Mouse (Mus musculus) heart, adult 2 months (tissue): ENCODE data around the gene 1700001P01Rik. TPM values are rescaled to one million over a fixed set of nuclear protein-coding genes. Genes with fewer than 3 reads are reported as not detected.

ENCODE experiments used
- DNase-seq, 2 experiments: peaks; one replicate each; pipeline ENCODE4 v3.0.0; 2021
- H3K27ac ChIP-seq: fragments of 200-600 bp; 2 replicates; pipeline ENCODE4 v1.8.1; 2022
- H3K27me3 ChIP-seq: fragments of 200-500 bp; 2 replicates; pipeline ENCODE4 v1.6.1; 2012; ENCODE audit warnings: mild to moderate bottlenecking, low read length, inconsistent platforms, mixed read lengths; ENCODE audit not compliant: control insufficient read depth, insufficient read depth
- H3K36me3 ChIP-seq: fragments of 200-500 bp; 2 replicates; pipeline ENCODE4 v1.6.1; 2012; ENCODE audit warnings: low read length, inconsistent platforms; ENCODE audit not compliant: control insufficient read depth, insufficient read depth
- H3K4me1 ChIP-seq: fragments of 200-500 bp; 2 replicates; pipeline ENCODE4 v1.6.1; 2011; ENCODE audit warnings: low read length; ENCODE audit not compliant: control insufficient read depth, insufficient read depth
- H3K4me3 ChIP-seq: fragments of 200-600 bp; 2 replicates; pipeline ENCODE4 v1.8.1; 2022
- H3K79me2 ChIP-seq: fragments of 200-500 bp; replicated peaks from 2 replicates; pipeline ENCODE4 v1.6.1; 2012; ENCODE audit warnings: mild to moderate bottlenecking, inconsistent platforms, low read length, moderate library complexity, mixed read lengths; ENCODE audit not compliant: control insufficient read depth, insufficient read depth
- H3K9ac ChIP-seq: fragments of 200-500 bp; 2 replicates; pipeline ENCODE4 v1.6.1; 2012; ENCODE audit warnings: low read depth, mild to moderate bottlenecking, control low read depth, inconsistent platforms, low read length, mixed read lengths
- CTCF ChIP-seq: fragments of 200-600 bp; IDR thresholded peaks from 2 replicates; pipeline ENCODE4 v1.8.1; 2022; ENCODE audit warnings: antibody characterized with exemption, mild to moderate bottlenecking, moderate library complexity
- EP300 ChIP-seq: fragments of 200-500 bp; IDR thresholded peaks from 2 replicates; pipeline ENCODE4 v1.6.1; 2011; ENCODE audit warnings: low read depth, low read length, control low read depth; ENCODE audit not compliant: insufficient read depth
- POLR2A ChIP-seq: fragments of 200-500 bp; IDR thresholded peaks from 2 replicates; pipeline ENCODE4 v1.6.1; 2011; ENCODE audit warnings: mild to moderate bottlenecking, low read depth, low read length, control low read depth; ENCODE audit not compliant: insufficient read depth
- WGBS: fragments of 180-500 bp; shearing (Covaris S2); methylation state at CpG from one replicate; pipeline ENCODE4 v1.1.7; 2018; 5-methylcytosine and 5-hydroxymethylcytosine counted together
- intact Hi-C: fragments of 180-260 bp; cut with DNase I; formaldehyde crosslinking; loops from one replicate; pipeline ENCODE4 v1.15.1; 2025
- long read RNA-seq: library from polyadenylated mRNA; stranded (forward); transcript quantifications from one replicate; pipeline ENCODE4 v2.0.0, GENCODE M21; 2021
- polyA plus RNA-seq: library from polyadenylated mRNA; depleted of rRNA; stranded (reverse); fragments of >200 nt; gene quantifications from 2 replicates; pipeline ENCODE4 v1.2.3, GENCODE M21; 2012; rRNA removed
- total RNA-seq, 2 experiments: library from RNA; stranded (reverse); gene quantifications; 2 replicates each; pipeline ENCODE4 v1.2.3; 2021

1700001P01Rik gene
- total RNA-seq (not detected), polyA plus RNA-seq (0.20 TPM in 1 of 2 replicates, not detected in the other)
- long read RNA-seq, result 0 reads

GRCm38 (mm10) chr11:97775808-97776496 is at the start of gene 1700001P01Rik:
Gene 1700001P01Rik (minus strand): TSS chr11:97775918.
- intact Hi-C loops, result no loop called here
- peaks cover 21% of the 10 kb centered on the region for H3K36me3 ChIP-seq
- H3K27ac ChIP-seq, result no peak within 1 kb of the TSS
- TF ChIP-seq POLR2A (0 out of 2 replicates have a peak, but pooled peaks have one; percentile 19), EP300 (no peak)
- DNase-seq, result no peak
- H3K79me2 ChIP-seq, result 0 out of 2 replicates have a peak, but pooled peaks cover 2% of the 10 kb centered on the region
- 52% methylated on average over 17 of the region's 17 CpGs for WGBS
- no peak within 1 kb of the TSS for H3K9ac ChIP-seq
- H3K27me3 ChIP-seq, result no peaks in the 10 kb centered on the region
- no peak within 1 kb of the TSS for H3K4me3 ChIP-seq
- H3K4me1 ChIP-seq, result peaks cover 9% of the 10 kb centered on the region

GRCm38 (mm10) chr11:97825295-97825694 is 49.6 kb upstream of the 1700001P01Rik start:
- WGBS, result 70% methylated on average over 10 of the region's 10 CpGs
- TF ChIP-seq EP300, result no peak
- no peak for TF ChIP-seq POLR2A
- TF ChIP-seq CTCF, result no peak
- no peaks in the 10 kb centered on the region; the same call in 1 of the 2 replicates for H3K79me2 ChIP-seq
- H3K9ac ChIP-seq, result no peak overlapping the region
- DNase-seq, result peak in 1 of 2 experiments; percentile 39
- H3K27ac ChIP-seq, result peak overlapping the region; percentile 42
- intact Hi-C loops, result no loop called here
- no peak overlapping the region for H3K4me3 ChIP-seq
- H3K4me1 ChIP-seq, result peaks cover 34% of the 10 kb centered on the region
- H3K36me3 ChIP-seq, result peaks cover 14% of the 10 kb centered on the region
- no peaks in the 10 kb centered on the region for H3K27me3 ChIP-seq

GRCm38 (mm10) chr11:97824895-97825294 is 49.2 kb upstream of the 1700001P01Rik start:
- H3K27ac ChIP-seq, result peak overlapping the region; percentile 42
- H3K4me3 ChIP-seq, result no peak overlapping the region
- intact Hi-C loops, result no loop called here
- H3K79me2 ChIP-seq, result no peaks in the 10 kb centered on the region; the same call in 1 of the 2 replicates
- H3K4me1 ChIP-seq, result peaks cover 34% of the 10 kb centered on the region
- H3K27me3 ChIP-seq, result no peaks in the 10 kb centered on the region
- no peak overlapping the region for H3K9ac ChIP-seq
- TF ChIP-seq CTCF, result no peak
- TF ChIP-seq POLR2A, result no peak
- TF ChIP-seq EP300, result no peak
- DNase-seq, result no peak
- 55% methylated on average over 6 of the region's 6 CpGs for WGBS
- H3K36me3 ChIP-seq, result peaks cover 14% of the 10 kb centered on the region

DNA sequence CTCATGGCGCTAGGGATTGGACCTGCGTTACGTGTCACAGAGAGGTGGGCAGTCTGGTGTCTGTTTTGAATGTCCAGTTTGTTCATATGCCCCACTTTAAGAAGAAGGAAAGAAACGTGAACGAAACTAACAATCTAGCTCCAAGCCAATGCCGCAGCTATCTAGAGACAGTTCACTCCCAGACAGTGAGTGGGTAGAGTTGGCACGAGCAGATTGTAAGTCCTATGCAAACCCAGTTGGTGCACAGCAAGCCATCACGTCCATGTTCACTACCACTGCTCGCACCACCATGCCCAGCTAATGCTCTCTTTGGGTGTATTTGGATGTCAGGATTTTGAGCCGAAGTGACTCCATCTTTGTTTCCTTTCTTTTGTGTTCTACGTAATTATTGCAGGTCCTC is 48.5 kb upstream of the 1700001P01Rik start:
- intact Hi-C loops, result no loop called here
- 95% methylated on average over 11 of the region's 11 CpGs for WGBS
- Histone ChIP-seq H3K36me3 (peaks cover 17% of the 10 kb centered on the region), H3K27ac (no peak overlapping the region), H3K4me1 (peaks cover 35% of the 10 kb centered on the region), H3K9ac (no peak overlapping the region), H3K4me3 (no peak overlapping the region), H3K27me3 (no peaks in the 10 kb centered on the region), H3K79me2 (no peaks in the 10 kb centered on the region; the same call in 1 of the 2 replicates)
- TF ChIP-seq CTCF (no peak), EP300 (no peak), POLR2A (no peak)
- no peak for DNase-seq

DNA sequence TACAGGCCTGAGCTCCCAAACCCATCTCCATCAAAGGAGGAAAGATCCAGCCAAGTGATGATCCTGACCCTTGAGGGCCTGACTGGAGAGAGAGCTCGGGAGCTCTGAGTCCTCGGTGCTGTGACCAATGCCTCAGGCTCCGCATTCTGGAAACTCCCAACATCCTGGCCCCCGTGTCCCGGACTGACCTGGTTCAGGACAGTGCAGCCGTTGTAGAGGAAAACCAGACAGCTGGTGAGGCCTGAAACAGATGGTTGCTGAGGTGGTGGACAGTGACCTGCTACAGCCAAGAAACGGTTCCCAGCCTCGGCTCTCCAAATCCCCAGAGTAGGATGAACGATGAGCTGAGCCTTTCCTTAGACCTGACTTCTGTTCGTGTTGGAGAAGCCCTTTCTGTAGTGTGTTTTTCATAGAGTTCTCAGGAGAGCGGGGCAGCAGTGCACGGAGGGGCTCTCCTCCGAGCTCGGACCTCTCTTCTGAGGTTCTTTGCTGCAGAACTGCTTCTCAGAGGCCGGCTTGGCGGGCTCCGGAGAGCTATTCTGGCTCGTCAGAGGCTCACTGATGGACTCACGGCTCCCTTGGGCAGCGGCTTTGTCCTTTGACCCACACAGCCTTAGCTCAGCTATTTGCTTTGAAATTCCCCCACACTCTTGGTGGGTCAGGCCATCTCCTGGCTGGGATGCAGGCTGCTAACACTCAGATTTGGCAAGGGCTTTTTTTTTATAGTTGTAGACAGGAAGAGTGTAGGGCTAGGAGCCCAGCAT is 47.3 kb upstream of the 1700001P01Rik start:
- Histone ChIP-seq H3K9ac (peak overlapping the region; percentile 16; the same call in 1 of the 2 replicates), H3K36me3 (peaks cover 19% of the 10 kb centered on the region), H3K27me3 (no peaks in the 10 kb centered on the region), H3K4me3 (no peak overlapping the region), H3K4me1 (peaks cover 42% of the 10 kb centered on the region), H3K79me2 (no peaks in the 10 kb centered on the region; the same call in 1 of the 2 replicates), H3K27ac (peak overlapping the region; percentile 61)
- WGBS, result 45% methylated on average over 20 of the region's 20 CpGs
- peak; percentile 56 to 61 for DNase-seq
- intact Hi-C loops, result no loop called here
- TF ChIP-seq EP300 (0 out of 2 replicates have a peak, but pooled peaks have one; percentile 34), POLR2A (peak; percentile 16; the same call in 1 of the 2 replicates), CTCF (no peak)
